Mouse (Mus musculus) G1E (cell line): Measurements from ENCODE around the gene Plekha4. TPM values are rescaled to one million over a fixed set of nuclear protein-coding genes. Genes with fewer than 3 reads are reported as not detected.

Source experiments
- ATAC-seq: 2 replicates; pipeline ENCODE4 v1.8.0; 2016; ENCODE audit warnings: mild to moderate bottlenecking; ENCODE audit not compliant: insufficient number of reproducible peaks, poor library complexity, low FRiP score, severe bottlenecking; ENCODE audit errors: extremely low read depth
- DNase-seq: peaks from one replicate; pipeline ENCODE4 v3.0.0; 2012; ENCODE audit warnings: low spot score
- H3K27me3 ChIP-seq: 2 replicates; pipeline ENCODE4 v1.6.1; 2012; ENCODE audit warnings: mild to moderate bottlenecking, low read length, inconsistent platforms; ENCODE audit not compliant: insufficient read depth
- H3K36me3 ChIP-seq: replicated peaks from 2 replicates; pipeline ENCODE3; 2012; ENCODE audit warnings: mild to moderate bottlenecking, inconsistent platforms
- H3K4me1 ChIP-seq: 2 replicates; pipeline ENCODE4 v1.6.1; 2012; ENCODE audit warnings: low read depth, low read length, inconsistent platforms, mixed read lengths; ENCODE audit not compliant: insufficient read depth
- H3K4me3 ChIP-seq: 2 replicates; pipeline ENCODE4 v1.5.1; 2012; ENCODE audit warnings: low read depth, mild to moderate bottlenecking, inconsistent platforms, low read length, moderate library complexity, mixed read lengths
- H3K9me3 ChIP-seq: replicated peaks from 2 replicates; pipeline ENCODE4 v1.6.1; 2012; ENCODE audit warnings: inconsistent platforms
- CTCF ChIP-seq: IDR thresholded peaks from 2 replicates; pipeline ENCODE4 v1.5.1; 2012; ENCODE audit warnings: low read depth, low read length, inconsistent platforms, mixed read lengths
- GATA1 ChIP-seq: IDR thresholded peaks from 2 replicates; pipeline ENCODE4 v1.6.1; 2012; ENCODE audit warnings: borderline replicate concordance, low read length, inconsistent platforms, mixed read lengths
- GATA2 ChIP-seq: IDR thresholded peaks from 2 replicates; pipeline ENCODE4 v1.6.1; 2012; ENCODE audit warnings: low read depth, low read length, inconsistent platforms, borderline replicate concordance
- POLR2AphosphoS5 ChIP-seq: IDR thresholded peaks from 2 replicates; pipeline ENCODE4 v1.6.1; 2012; ENCODE audit warnings: low read depth, low read length, inconsistent platforms; ENCODE audit not compliant: insufficient replicate concordance
- TAL1 ChIP-seq: conservative IDR thresholded peaks from 2 replicates; pipeline ENCODE4 v1.6.1; 2012; ENCODE audit warnings: low read depth, low read length, inconsistent platforms, mixed read lengths
- polyA plus RNA-seq: library from polyadenylated mRNA; stranded (reverse); fragments of >175 nt; gene quantifications from 2 replicates; pipeline ENCODE4 v1.2.3, GENCODE M21; 2012
- total RNA-seq, 2 experiments: library from RNA; stranded (forward) in 1 of 2; stranded (reverse) in 1 of 2; fragments of 200-1000 nt in 1 of 2; fragments of >200 nt in 1 of 2; fragmentation: Nextera tagmentation in 1 of 2; gene quantifications; 2 replicates each; pipeline ENCODE4 v1.2.3; 2014 to 2017

The Plekha4 gene
- total and polyA plus RNA-seq, 3 experiments, result 1.3 to 2.8 (median 1.5) TPM

- DNase-seq (no peak), ATAC-seq (no peak)
- Histone ChIP-seq H3K27me3 (no peaks in the 10 kb centered on the region), H3K4me1 (peaks cover 74% of the 10 kb centered on the region), H3K36me3 (peaks cover 9% of the 10 kb centered on the region), H3K9me3 (no peaks in the 10 kb centered on the region), H3K4me3 (no peak overlapping the region)
- no peak for TF ChIP-seq TAL1
- no peak for TF ChIP-seq POLR2AphosphoS5
- no peak for TF ChIP-seq CTCF
- no peak for TF ChIP-seq GATA2
- no peak for TF ChIP-seq GATA1
These were observed 39.3 kb downstream of the Plekha4 start for GRCm38 (mm10) chr7:45565446-45565845.

- TF ChIP-seq GATA2, result no peak
- TF ChIP-seq TAL1, result no peak
- no peak for TF ChIP-seq POLR2AphosphoS5
- no peak for TF ChIP-seq GATA1
- no peak for TF ChIP-seq CTCF
- peaks cover 11% of the 10 kb centered on the region for H3K36me3 ChIP-seq
- H3K9me3 ChIP-seq, result no peaks in the 10 kb centered on the region
- no peaks in the 10 kb centered on the region for H3K27me3 ChIP-seq
- DNase-seq (no peak), ATAC-seq (no peak)
- H3K4me1 ChIP-seq, result peaks cover 72% of the 10 kb centered on the region
- no peak overlapping the region; the same call in 1 of the 2 replicates for H3K4me3 ChIP-seq
These were observed 41.1 kb downstream of the Plekha4 start for GRCm38 (mm10) chr7:45567112-45567779.

- ATAC-seq (peak; percentile 87), DNase-seq (peak; percentile 92)
- TF ChIP-seq GATA2, result no peak
- no peak for TF ChIP-seq CTCF
- TF ChIP-seq POLR2AphosphoS5, result no peak
- no peak for TF ChIP-seq TAL1
- TF ChIP-seq GATA1, result no peak
- peaks cover 72% of the 10 kb centered on the region for H3K4me1 ChIP-seq
- peak overlapping the region; percentile 65 for H3K4me3 ChIP-seq
- peaks cover 17% of the 10 kb centered on the region for H3K36me3 ChIP-seq
- H3K27me3 ChIP-seq, result no peaks in the 10 kb centered on the region
- H3K9me3 ChIP-seq, result no peaks in the 10 kb centered on the region
These were observed 41.8 kb downstream of the Plekha4 start for GRCm38 (mm10) chr7:45567780-45568516.

DNA sequence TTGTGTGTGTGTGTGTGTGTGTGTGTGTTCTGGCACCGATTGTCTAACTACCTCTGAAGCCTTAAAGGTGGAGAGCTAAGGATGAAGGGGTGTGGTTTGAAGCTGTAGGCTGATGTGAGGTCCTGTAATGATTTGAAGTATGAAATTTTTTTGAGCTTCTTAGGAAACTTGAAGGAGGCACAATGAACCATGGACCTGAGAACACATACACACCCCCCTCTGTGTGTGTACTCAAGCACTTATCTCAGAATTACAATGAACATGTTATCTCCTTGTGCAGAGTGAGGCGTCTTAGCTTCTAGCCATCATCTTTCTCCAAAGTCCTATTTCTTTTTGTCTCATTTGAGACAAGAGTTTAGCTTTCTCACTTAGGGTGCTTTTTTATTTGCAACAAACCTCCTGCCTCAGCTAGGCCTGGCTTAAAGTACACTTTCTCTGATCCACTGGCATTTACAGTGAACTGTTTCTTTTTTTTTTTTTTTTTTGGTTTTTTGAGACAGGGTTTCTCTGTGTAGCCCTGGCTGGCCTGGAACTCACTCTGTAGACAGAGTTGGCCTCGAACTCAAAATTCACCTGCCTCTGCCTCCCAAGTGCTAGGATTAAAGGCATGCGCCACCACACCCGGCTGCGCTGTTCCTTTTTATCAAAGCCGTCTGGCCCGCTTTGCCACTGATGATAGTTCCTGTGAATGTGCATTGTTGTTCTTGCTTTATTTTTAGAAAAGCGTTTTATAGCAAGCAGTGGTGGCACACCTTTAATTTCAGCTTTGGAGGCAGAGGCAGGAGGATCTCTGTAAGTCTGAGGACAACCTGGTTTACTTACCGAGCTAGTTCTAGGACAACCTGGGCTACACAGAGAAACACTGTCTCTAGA is 42.7 kb downstream of the Plekha4 start:
- Histone ChIP-seq H3K36me3 (peaks cover 26% of the 10 kb centered on the region), H3K4me3 (peak overlapping the region; percentile 65; the same call in 1 of the 2 replicates), H3K9me3 (no peaks in the 10 kb centered on the region), H3K27me3 (no peaks in the 10 kb centered on the region), H3K4me1 (peaks cover 78% of the 10 kb centered on the region)
- ATAC-seq (peak; percentile 29; the same call in 1 of the 2 replicates), DNase-seq (peak; percentile 31)
- TF ChIP-seq TAL1 (peak; percentile 69), POLR2AphosphoS5 (0 out of 2 replicates have a peak, but pooled peaks have one; percentile 53), CTCF (no peak)

GRCm38 (mm10) chr7:45570103-45570741 is 44.1 kb downstream of the Plekha4 start, which contains the start of gene Bcat2:
TSS of gene Bcat2 (plus strand) at chr7:45570153.
- DNase-seq (peak; percentile 68), ATAC-seq (peak; percentile 26; the same call in 1 of the 2 replicates)
- peaks cover 85% of the 10 kb centered on the region for H3K4me1 ChIP-seq
- H3K9me3 ChIP-seq, result no peaks in the 10 kb centered on the region
- no peaks in the 10 kb centered on the region for H3K27me3 ChIP-seq
- H3K36me3 ChIP-seq, result peaks cover 40% of the 10 kb centered on the region
- TF ChIP-seq POLR2AphosphoS5, result no peak
- no peak for TF ChIP-seq CTCF
- TF ChIP-seq GATA1, result no peak
- TF ChIP-seq GATA2, result no peak
- TF ChIP-seq TAL1, result no peak
- H3K4me3 ChIP-seq, result peak within 1 kb of the TSS; percentile 80
